Mouse (Mus musculus): ENCODE data around the gene Wwox. TPM values are rescaled to one million over a fixed set of nuclear protein-coding genes. Genes with fewer than 3 reads are reported as not detected.

Wwox gene
- polyA plus RNA-seq, 1 experiment from 2014 or later, result 12.9 TPM

DNA sequence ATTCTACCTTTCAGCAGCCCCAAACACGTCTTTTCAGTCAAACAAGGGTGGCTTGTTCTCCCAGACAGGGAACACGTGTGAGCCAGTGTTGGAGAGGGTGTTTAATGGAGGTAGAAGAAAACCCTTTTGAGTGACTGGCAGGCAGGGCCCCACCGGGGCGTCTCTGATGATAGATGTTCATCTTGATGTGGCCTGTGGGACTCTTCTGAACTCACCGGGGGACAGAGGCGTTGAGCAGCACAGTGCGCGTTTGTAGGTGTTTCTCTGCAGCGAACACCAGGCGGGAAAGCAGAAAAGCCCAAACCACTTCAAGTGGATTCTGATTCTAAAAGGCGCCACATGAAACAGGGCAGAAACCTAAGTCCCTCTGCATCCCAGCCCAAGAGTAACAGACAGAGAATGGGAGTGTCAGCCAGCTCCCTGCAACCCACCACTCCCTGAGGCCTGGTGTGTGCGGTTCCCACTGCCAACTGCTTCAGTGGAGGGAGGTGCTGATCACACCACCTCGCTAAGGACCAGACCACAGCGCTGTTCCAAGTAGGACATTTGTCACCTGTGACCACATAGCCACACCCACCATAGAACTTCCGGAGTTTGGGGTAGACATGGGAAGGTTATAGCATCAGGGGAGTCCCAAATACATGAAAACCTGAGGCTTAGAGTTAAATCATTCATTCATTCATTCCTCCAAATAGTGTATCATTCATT lies 960.7 kb downstream of the Wwox start:
- H3K4me1 ChIP-seq (ENCODE audit: control insufficient read depth, insufficient read depth, low read length), result no peaks in the 10 kb centered on the region
- H3K27ac ChIP-seq (replicated peaks; ENCODE audit: low read depth, low read length), result no peak overlapping the region
- H3K4me3 ChIP-seq (replicated peaks; ENCODE audit: low read depth, low read length), result no peak overlapping the region
- H3K27me3 ChIP-seq (ENCODE audit: control insufficient read depth, insufficient read depth, low read length), result no peaks in the 10 kb centered on the region
- H3K9ac ChIP-seq (replicated peaks; ENCODE audit: low read length), result no peak overlapping the region
- DNase-seq, result no peak
- no peaks in the 10 kb centered on the region for H3K9me3 ChIP-seq (ENCODE audit: control insufficient read depth, low read length)
- no peaks in the 10 kb centered on the region for H3K36me3 ChIP-seq (ENCODE audit: control insufficient read depth, insufficient read depth, low read length)
- no peak overlapping the region for H3K4me2 ChIP-seq (ENCODE audit: low read length)
- ATAC-seq (ENCODE audit: low FRiP score, low TSS enrichment), result no peak
- WGBS, result 87% methylated on average over 15 of the region's 15 CpGs

Other genes starting within 250 kb of the Wwox start
- 29.5 and 47.7 TPM in 2 replicates for gene Vat1l, start 234.0 kb upstream of the Wwox start, polyA plus RNA-seq (2014; fragmentation: Nextera tagmentation; extraction: Ambion mirVana)
- gene Clec3a, start 21.6 kb upstream of the Wwox start, polyA plus RNA-seq (2014; fragmentation: Nextera tagmentation; extraction: Ambion mirVana), result not detected in 2 replicates